Mouse (Mus musculus) stomach, postnatal 0 days (tissue): ENCODE results near the gene Trim63. TPM values are rescaled to one million over a fixed set of nuclear protein-coding genes. Genes with fewer than 3 reads are reported as not detected.

Experiments
- ATAC-seq: fragments of 200-750 bp; cut with Nextera tagmentation; 2 replicates; pipeline ENCODE4 v1.8.0; 2017; ENCODE audit not compliant: low FRiP score, low TSS enrichment
- DNase-seq: peaks from one replicate; pipeline ENCODE4 v3.0.0-alpha.2; 2016; ENCODE audit warnings: low spot score
- H3K27ac ChIP-seq: fragments of 300-500 bp; sonication (generic); replicated peaks from 2 replicates; pipeline ENCODE4 v1.5.1; 2014; ENCODE audit warnings: mild to moderate bottlenecking, control low read depth
- H3K27me3 ChIP-seq: fragments of 300-500 bp; sonication (generic); 2 replicates; pipeline ENCODE4 v1.6.1; 2014; ENCODE audit warnings: low read length; ENCODE audit not compliant: control insufficient read depth, insufficient read depth
- H3K36me3 ChIP-seq: fragments of 300-500 bp; sonication (generic); 2 replicates; pipeline ENCODE4 v1.6.1; 2014; ENCODE audit warnings: low read length, mixed read lengths; ENCODE audit not compliant: control insufficient read depth, insufficient read depth
- H3K4me1 ChIP-seq: fragments of 300-500 bp; sonication (generic); replicated peaks from 2 replicates; pipeline ENCODE4 v1.6.1; 2014; ENCODE audit warnings: antibody characterized with exemption; ENCODE audit not compliant: control insufficient read depth, insufficient read depth
- H3K4me2 ChIP-seq: fragments of 300-500 bp; sonication (generic); replicated peaks from 2 replicates; pipeline ENCODE4 v1.6.1; 2014; ENCODE audit warnings: low read depth, mild to moderate bottlenecking, control low read depth, moderate library complexity
- H3K4me3 ChIP-seq: fragments of 300-500 bp; sonication (generic); 2 replicates; pipeline ENCODE4 v1.5.1; 2014; ENCODE audit warnings: low read depth, low read length, control low read depth
- H3K9ac ChIP-seq: fragments of 300-500 bp; sonication (generic); 2 replicates; pipeline ENCODE4 v1.6.1; 2014; ENCODE audit warnings: mild to moderate bottlenecking, low read length, control low read depth, mixed read lengths
- H3K9me3 ChIP-seq: fragments of 300-500 bp; sonication (generic); 2 replicates; pipeline ENCODE4 v1.6.1; 2016; ENCODE audit warnings: low read length; ENCODE audit not compliant: control insufficient read depth
- CTCF ChIP-seq: IDR thresholded peaks from 2 replicates; pipeline ENCODE4 v1.5.1; 2016; ENCODE audit warnings: antibody characterized with exemption, low read depth, mild to moderate bottlenecking, moderate library complexity
- EP300 ChIP-seq: optimal IDR thresholded peaks from 2 replicates; pipeline ENCODE3; 2016; ENCODE audit warnings: antibody characterized with exemption
- WGBS: fragments of 180-500 bp; shearing (Covaris S2); extraction: QIAGEN DNeasy Blood & Tissue Kit; methylation state at CpG from one replicate; pipeline ENCODE4 v1.1.7; 2014; 5-methylcytosine and 5-hydroxymethylcytosine counted together
- polyA plus RNA-seq: library from polyadenylated mRNA; unstranded; fragments of >200 nt; fragmentation: Nextera tagmentation; extraction: Ambion mirVana; gene quantifications from 2 replicates; pipeline ENCODE4 v1.2.1, GENCODE M21; 2015

Trim63 gene
- polyA plus RNA-seq, 1 experiment from 2014 or later: 0.13 TPM

- Histone ChIP-seq H3K36me3 (no peaks in the 10 kb centered on the region), H3K27ac (no peak overlapping the region), H3K9ac (no peak overlapping the region), H3K9me3 (no peaks in the 10 kb centered on the region), H3K4me3 (no peak overlapping the region), H3K4me2 (no peak overlapping the region), H3K27me3 (no peaks in the 10 kb centered on the region), H3K4me1 (no peaks in the 10 kb centered on the region; the same call in 1 of the 2 replicates)
- DNase-seq (no peak), ATAC-seq (no peak)
- no peak for TF ChIP-seq CTCF
- TF ChIP-seq EP300: no peak
- 64% methylated on average over 7 of the region's 7 CpGs for WGBS
Observed at GRCm38 (mm10) chr4:134352929-134353328, 38.0 kb downstream of the Trim63 start.

GRCm38 (mm10) chr4:134353527-134354409, 38.8 kb downstream of the Trim63 start:
- no peak overlapping the region for H3K9ac ChIP-seq
- no peaks in the 10 kb centered on the region; the same call in 1 of the 2 replicates for H3K4me1 ChIP-seq
- DNase-seq (no peak), ATAC-seq (no peak)
- no peaks in the 10 kb centered on the region for H3K9me3 ChIP-seq
- H3K4me3 ChIP-seq: no peak overlapping the region
- no peaks in the 10 kb centered on the region for H3K27me3 ChIP-seq
- H3K27ac ChIP-seq: no peak overlapping the region
- H3K36me3 ChIP-seq: no peaks in the 10 kb centered on the region
- H3K4me2 ChIP-seq: no peak overlapping the region
- TF ChIP-seq EP300 (no peak), CTCF (no peak)
- 68% methylated on average over 5 of the region's 5 CpGs for WGBS

- WGBS: 32% methylated on average over 16 of the region's 16 CpGs
- DNase-seq (peak; percentile 84), ATAC-seq (peak; percentile 85)
- H3K4me1 ChIP-seq: no peaks in the 10 kb centered on the region; the same call in 1 of the 2 replicates
- TF ChIP-seq CTCF: no peak
- no peak for TF ChIP-seq EP300
- no peak overlapping the region for H3K4me2 ChIP-seq
- no peak overlapping the region for H3K4me3 ChIP-seq
- H3K9me3 ChIP-seq: no peaks in the 10 kb centered on the region
- H3K36me3 ChIP-seq: no peaks in the 10 kb centered on the region
- no peaks in the 10 kb centered on the region for H3K27me3 ChIP-seq
- no peak overlapping the region for H3K9ac ChIP-seq
- H3K27ac ChIP-seq: peak overlapping the region; percentile 63
Observed at GRCm38 (mm10) chr4:134355841-134356452, 41.0 kb downstream of the Trim63 start.

- Histone ChIP-seq H3K4me3 (no peak overlapping the region), H3K36me3 (no peaks in the 10 kb centered on the region), H3K27ac (peak overlapping the region; percentile 63), H3K9me3 (no peaks in the 10 kb centered on the region), H3K9ac (no peak overlapping the region), H3K4me2 (peak overlapping the region; percentile 30; the same call in 1 of the 2 replicates), H3K4me1 (no peaks in the 10 kb centered on the region; the same call in 1 of the 2 replicates), H3K27me3 (no peaks in the 10 kb centered on the region)
- TF ChIP-seq CTCF: peak; percentile 97
- no peak for TF ChIP-seq EP300
- DNase-seq (peak; percentile 77), ATAC-seq (peak; percentile 44)
- 16% methylated on average over 22 of the region's 22 CpGs for WGBS
Observed at GRCm38 (mm10) chr4:134356591-134357460, 41.9 kb downstream of the Trim63 start.

GRCm38 (mm10) chr4:134357461-134357771, 42.5 kb downstream of the Trim63 start:
- Histone ChIP-seq H3K36me3 (no peaks in the 10 kb centered on the region), H3K27me3 (no peaks in the 10 kb centered on the region), H3K4me3 (no peak overlapping the region), H3K9ac (no peak overlapping the region), H3K27ac (0 out of 2 replicates have a peak overlapping the region, but pooled peaks have one; percentile 2), H3K4me1 (no peaks in the 10 kb centered on the region; the same call in 1 of the 2 replicates), H3K4me2 (0 out of 2 replicates have a peak overlapping the region, but pooled peaks have one; percentile 30), H3K9me3 (no peaks in the 10 kb centered on the region)
- TF ChIP-seq CTCF: no peak
- TF ChIP-seq EP300: no peak
- ATAC-seq (no peak), DNase-seq (no peak)
- WGBS: 34% methylated on average over 17 of the region's 17 CpGs
